Mouse (Mus musculus) MEL (cell line): Measurements from ENCODE around the gene Agxt.

Experiments
- CHD1 ChIP-seq: IDR thresholded peaks from 2 replicates; pipeline ENCODE4 v1.6.1; 2012; ENCODE audit warnings: low read depth, mild to moderate bottlenecking, inconsistent platforms, low read length, improper control_type of control experiment
- CTCF ChIP-seq, 3 experiments: IDR thresholded peaks in 2 of 3; conservative IDR thresholded peaks in 1 of 3; 2 replicates each; pipeline ENCODE4 v1.5.1; 2011 to 2012; ENCODE audit warnings: low read length in 3 of 3, low read depth in 2 of 3, mild to moderate bottlenecking in 2 of 3, improper control_type of control experiment in 1 of 3, inconsistent platforms in 1 of 3, mixed read lengths in 1 of 3, moderate library complexity in 1 of 3; ENCODE audit not compliant: control insufficient read depth in 1 of 3, insufficient read depth in 1 of 3, poor library complexity in 1 of 3, severe bottlenecking in 1 of 3
- GATA1 ChIP-seq: IDR thresholded peaks from 2 replicates; pipeline ENCODE4 v1.6.1; 2011; ENCODE audit warnings: low read depth, low read length, improper control_type of control experiment
- MAX ChIP-seq: IDR thresholded peaks from 2 replicates; pipeline ENCODE4 v1.6.1; 2011; ENCODE audit warnings: low read length, improper control_type of control experiment
- MXI1 ChIP-seq: IDR thresholded peaks from 2 replicates; pipeline ENCODE4 v1.6.1; 2011; ENCODE audit warnings: mild to moderate bottlenecking, low read depth, low read length, improper control_type of control experiment
- NELFE ChIP-seq: IDR thresholded peaks from 2 replicates; pipeline ENCODE4 v1.6.1; 2011; ENCODE audit warnings: low read depth, low read length, improper control_type of control experiment
- POLR2A ChIP-seq, 2 experiments: IDR thresholded peaks; 2 replicates each; pipeline ENCODE4 v1.6.1; 2011 to 2012; ENCODE audit warnings: low read length in 2 of 2, mild to moderate bottlenecking in 2 of 2, control low read depth in 1 of 2, improper control_type of control experiment in 1 of 2, low read depth in 1 of 2, moderate library complexity in 1 of 2; ENCODE audit not compliant: control insufficient read depth in 1 of 2, insufficient read depth in 1 of 2, poor library complexity in 1 of 2
- POLR2AphosphoS5 ChIP-seq: IDR thresholded peaks from 2 replicates; pipeline ENCODE4 v1.6.1; 2012; ENCODE audit warnings: low read depth, borderline replicate concordance, mild to moderate bottlenecking, inconsistent platforms, low read length, moderate library complexity, mixed read lengths
- RAD21 ChIP-seq: IDR thresholded peaks from 2 replicates; pipeline ENCODE4 v1.6.1; 2011; ENCODE audit warnings: mild to moderate bottlenecking, low read depth, low read length, improper control_type of control experiment
- ZMIZ1 ChIP-seq: IDR thresholded peaks from 2 replicates; pipeline ENCODE4 v1.6.1; 2012; ENCODE audit warnings: low read depth, mild to moderate bottlenecking, inconsistent platforms, low read length, improper control_type of control experiment, moderate library complexity

- TF ChIP-seq MAX (no peak), CTCF (IDR thresholded peaks at IDR 0.05 in 2 of 3, conservative IDR thresholded peaks at IDR 0.05 in 1 of 3; ENCODE audit: control insufficient read depth in 1 of 3, insufficient read depth in 1 of 3, low read depth in 2 of 3, low read length in 3 of 3, poor library complexity in 1 of 3, severe bottlenecking in 1 of 3) (no peak), POLR2AphosphoS5 (no peak), MXI1 (no peak), GATA1 (no peak), ZMIZ1 (no peak), POLR2A (IDR thresholded peaks at IDR 0.05; ENCODE audit: control insufficient read depth in 1 of 2, insufficient read depth in 1 of 2, low read depth in 1 of 2, low read length in 2 of 2, poor library complexity in 1 of 2) (no peak), NELFE (no peak), RAD21 (no peak), CHD1 (no peak)
Measured at GRCm38 (mm10) chr1:93175849-93176248, 40.8 kb downstream of the Agxt start.
